Mouse (Mus musculus): ENCODE results near the gene Pheta1. TPM values are rescaled to one million over a fixed set of nuclear protein-coding genes. Genes with fewer than 3 reads are reported as not detected.

The Pheta1 gene
- polyA plus RNA-seq, 1 experiment = 9.9 TPM

GRCm38 (mm10) chr5:121820161-121820560 lies 28.6 kb upstream of the Pheta1 start:
- TF ChIP-seq POLR2A (IDR thresholded peaks at IDR 0.05; ENCODE audit: control insufficient read depth, low read depth, low read length) (no peak), CTCF (IDR thresholded peaks at IDR 0.05; ENCODE audit: control insufficient read depth, insufficient read depth, insufficient replicate concordance, low read depth, low read length) (no peak)
- no peaks in the 10 kb centered on the region for H3K36me3 ChIP-seq (ENCODE audit: control insufficient read depth, insufficient read depth, low read length)
- no peak overlapping the region for H3K27ac ChIP-seq (ENCODE audit: control insufficient read depth, insufficient read depth, low read depth, low read length)
- H3K27me3 ChIP-seq (ENCODE audit: control insufficient read depth, insufficient read depth, low read length) = no peaks in the 10 kb centered on the region
- no peaks in the 10 kb centered on the region for H3K4me1 ChIP-seq (ENCODE audit: control insufficient read depth, insufficient read depth, low read length)
- H3K4me3 ChIP-seq (ENCODE audit: control insufficient read depth, low read depth, low read length) = no peak overlapping the region

DNA sequence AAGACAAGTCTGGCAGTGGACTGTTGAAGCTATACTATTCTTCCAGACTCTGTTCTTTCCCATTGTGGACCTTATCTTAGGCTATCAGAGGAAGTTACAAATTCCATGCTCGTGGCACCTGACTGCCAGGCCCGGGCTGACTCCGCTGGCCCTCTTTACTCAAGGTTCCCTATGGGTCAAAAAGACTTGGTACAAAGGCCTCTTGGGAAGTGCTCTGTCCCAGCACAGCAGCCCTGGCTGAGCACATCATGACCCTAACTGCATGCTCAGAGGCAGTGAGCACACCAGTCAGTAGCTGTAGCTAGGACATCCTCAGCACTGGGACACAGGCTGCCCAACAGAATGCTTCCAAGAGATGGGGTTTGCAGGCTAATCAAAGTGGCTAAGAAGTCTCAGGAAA lies 28.1 kb upstream of the Pheta1 start:
- TF ChIP-seq CTCF (IDR thresholded peaks at IDR 0.05; ENCODE audit: control insufficient read depth, insufficient read depth, insufficient replicate concordance, low read depth, low read length) (no peak), POLR2A (IDR thresholded peaks at IDR 0.05; ENCODE audit: control insufficient read depth, low read depth, low read length) (no peak)
- H3K4me1 ChIP-seq (ENCODE audit: control insufficient read depth, insufficient read depth, low read length) = no peaks in the 10 kb centered on the region
- H3K27me3 ChIP-seq (ENCODE audit: control insufficient read depth, insufficient read depth, low read length) = no peaks in the 10 kb centered on the region
- no peaks in the 10 kb centered on the region for H3K36me3 ChIP-seq (ENCODE audit: control insufficient read depth, insufficient read depth, low read length)
- H3K27ac ChIP-seq (ENCODE audit: control insufficient read depth, insufficient read depth, low read depth, low read length) = no peak overlapping the region
- H3K4me3 ChIP-seq (ENCODE audit: control insufficient read depth, low read depth, low read length) = no peak overlapping the region

DNA sequence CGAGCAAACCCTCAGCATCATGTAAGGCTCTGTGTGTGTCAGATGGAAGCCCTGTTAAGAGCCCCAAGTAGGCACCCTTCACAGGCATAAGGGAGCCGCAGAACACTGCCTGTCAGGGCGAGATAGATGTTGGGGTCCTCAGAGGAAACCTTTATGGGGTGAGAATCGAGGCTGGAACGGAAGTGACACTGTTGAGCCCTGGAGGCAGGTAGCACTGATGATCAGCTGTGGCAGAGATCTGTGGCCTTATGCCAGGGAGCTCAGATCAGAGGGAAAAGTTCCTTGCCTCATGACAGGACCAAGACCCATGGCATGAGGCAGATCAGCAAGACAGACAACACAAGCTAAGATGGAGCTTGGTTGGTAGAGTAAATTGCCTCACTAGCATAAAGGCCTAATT lies 27.7 kb upstream of the Pheta1 start:
- no peaks in the 10 kb centered on the region for H3K27me3 ChIP-seq (ENCODE audit: control insufficient read depth, insufficient read depth, low read length)
- no peaks in the 10 kb centered on the region for H3K36me3 ChIP-seq (ENCODE audit: control insufficient read depth, insufficient read depth, low read length)
- no peaks in the 10 kb centered on the region for H3K4me1 ChIP-seq (ENCODE audit: control insufficient read depth, insufficient read depth, low read length)
- H3K27ac ChIP-seq (ENCODE audit: control insufficient read depth, insufficient read depth, low read depth, low read length) = no peak overlapping the region
- TF ChIP-seq CTCF (IDR thresholded peaks at IDR 0.05; ENCODE audit: control insufficient read depth, insufficient read depth, insufficient replicate concordance, low read depth, low read length) (no peak), POLR2A (IDR thresholded peaks at IDR 0.05; ENCODE audit: control insufficient read depth, low read depth, low read length) (no peak)
- H3K4me3 ChIP-seq (ENCODE audit: control insufficient read depth, low read depth, low read length) = no peak overlapping the region

DNA sequence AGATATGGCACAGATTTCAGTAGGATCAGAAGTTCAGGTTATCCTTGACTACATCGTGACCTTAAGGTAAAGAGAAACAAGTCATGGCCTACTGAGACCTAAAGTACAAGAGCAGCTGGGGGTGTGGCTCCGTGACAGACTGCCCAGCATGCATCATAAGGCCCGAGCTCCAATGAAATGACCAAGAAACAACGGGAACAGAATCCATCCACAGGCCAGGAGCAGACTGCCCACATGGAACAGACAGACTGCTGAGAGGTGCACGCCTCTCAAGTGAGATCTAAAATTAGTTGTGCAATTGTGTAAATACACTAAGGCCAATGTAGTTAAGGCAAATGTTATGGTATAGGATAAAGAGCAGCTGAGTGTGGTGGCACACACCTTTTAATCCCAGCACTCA lies 27.2 kb upstream of the Pheta1 start:
- Histone ChIP-seq H3K4me3 (ENCODE audit: control insufficient read depth, low read depth, low read length) (no peak overlapping the region), H3K27ac (ENCODE audit: control insufficient read depth, insufficient read depth, low read depth, low read length) (no peak overlapping the region), H3K27me3 (ENCODE audit: control insufficient read depth, insufficient read depth, low read length) (no peaks in the 10 kb centered on the region), H3K36me3 (ENCODE audit: control insufficient read depth, insufficient read depth, low read length) (no peaks in the 10 kb centered on the region), H3K4me1 (ENCODE audit: control insufficient read depth, insufficient read depth, low read length) (no peaks in the 10 kb centered on the region)
- TF ChIP-seq CTCF (IDR thresholded peaks at IDR 0.05; ENCODE audit: control insufficient read depth, insufficient read depth, insufficient replicate concordance, low read depth, low read length) (no peak), POLR2A (IDR thresholded peaks at IDR 0.05; ENCODE audit: control insufficient read depth, low read depth, low read length) (no peak)

DNA sequence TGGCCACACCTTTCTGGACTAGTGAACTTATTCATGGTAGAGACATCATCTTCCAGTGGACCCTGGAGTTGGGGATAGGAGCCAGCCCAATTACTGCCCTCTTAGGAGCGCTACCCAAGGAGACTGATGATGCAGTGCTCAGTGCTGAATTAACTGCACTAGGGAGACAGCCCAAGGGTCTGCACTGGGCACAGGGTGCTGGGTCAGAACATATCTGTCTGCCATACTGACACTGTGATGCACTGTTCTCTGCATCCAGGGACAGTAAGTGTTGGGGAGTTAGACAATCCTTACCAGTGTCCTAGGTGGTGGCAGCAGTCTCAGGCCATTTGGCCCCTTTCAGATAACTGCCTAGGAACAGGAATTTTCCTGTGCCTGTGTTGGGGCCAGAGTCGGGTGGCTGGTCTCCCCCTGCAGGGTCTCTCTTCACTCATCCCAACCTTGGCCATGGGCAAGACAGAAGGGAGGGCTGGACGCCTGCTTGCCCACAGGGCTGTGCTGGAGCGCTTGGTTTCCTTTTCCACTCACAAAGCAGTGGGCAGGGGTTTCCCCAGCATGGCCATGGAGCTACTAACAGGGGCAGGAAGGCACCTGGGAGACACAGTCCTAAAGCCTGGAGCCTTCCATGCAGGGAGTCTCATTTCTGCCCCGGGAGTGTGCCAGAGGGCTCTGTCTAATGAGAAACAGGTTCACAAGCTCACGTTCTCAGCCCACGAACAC lies 25.8 kb upstream of the Pheta1 start:
- no peak overlapping the region for H3K4me3 ChIP-seq (ENCODE audit: control insufficient read depth, low read depth, low read length)
- H3K4me1 ChIP-seq (ENCODE audit: control insufficient read depth, insufficient read depth, low read length) = peaks cover 1% of the 10 kb centered on the region; the same call in 1 of the 2 replicates
- TF ChIP-seq POLR2A (IDR thresholded peaks at IDR 0.05; ENCODE audit: control insufficient read depth, low read depth, low read length) (no peak), CTCF (IDR thresholded peaks at IDR 0.05; ENCODE audit: control insufficient read depth, insufficient read depth, insufficient replicate concordance, low read depth, low read length) (no peak)
- H3K36me3 ChIP-seq (ENCODE audit: control insufficient read depth, insufficient read depth, low read length) = no peaks in the 10 kb centered on the region
- no peaks in the 10 kb centered on the region for H3K27me3 ChIP-seq (ENCODE audit: control insufficient read depth, insufficient read depth, low read length)
- H3K27ac ChIP-seq (ENCODE audit: control insufficient read depth, insufficient read depth, low read depth, low read length) = no peak overlapping the region

DNA sequence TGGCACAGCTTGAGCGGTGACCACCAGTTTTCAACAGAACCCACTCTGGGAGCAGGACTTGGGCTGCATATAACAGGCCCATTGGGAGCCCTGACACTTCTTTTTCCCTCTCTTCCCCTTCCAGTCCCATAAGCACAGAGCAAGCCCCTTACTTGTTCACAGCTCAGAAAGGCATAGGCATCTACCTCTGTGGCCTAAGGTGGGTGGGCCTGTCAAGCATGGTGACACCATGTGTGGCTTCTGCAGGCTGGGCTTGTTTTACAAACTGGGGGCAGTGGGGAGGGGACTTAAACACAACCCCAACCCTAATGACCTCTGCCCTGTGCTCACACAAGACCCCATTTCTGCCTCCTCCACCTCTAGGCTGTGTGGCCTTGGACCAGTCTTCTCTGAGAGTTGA lies 25.1 kb upstream of the Pheta1 start:
- Histone ChIP-seq H3K27ac (ENCODE audit: control insufficient read depth, insufficient read depth, low read depth, low read length) (no peak overlapping the region), H3K27me3 (ENCODE audit: control insufficient read depth, insufficient read depth, low read length) (no peaks in the 10 kb centered on the region), H3K36me3 (ENCODE audit: control insufficient read depth, insufficient read depth, low read length) (no peaks in the 10 kb centered on the region), H3K4me3 (ENCODE audit: control insufficient read depth, low read depth, low read length) (no peak overlapping the region), H3K4me1 (ENCODE audit: control insufficient read depth, insufficient read depth, low read length) (peaks cover 6% of the 10 kb centered on the region)
- TF ChIP-seq POLR2A (IDR thresholded peaks at IDR 0.05; ENCODE audit: control insufficient read depth, low read depth, low read length) = no peak
- TF ChIP-seq CTCF (IDR thresholded peaks at IDR 0.05; ENCODE audit: control insufficient read depth, insufficient read depth, insufficient replicate concordance, low read depth, low read length) = no peak

- Histone ChIP-seq H3K36me3 (ENCODE audit: control insufficient read depth, insufficient read depth, low read length) (no peaks in the 10 kb centered on the region), H3K4me3 (ENCODE audit: control insufficient read depth, low read depth, low read length) (no peak overlapping the region), H3K27ac (ENCODE audit: control insufficient read depth, insufficient read depth, low read depth, low read length) (no peak overlapping the region), H3K27me3 (ENCODE audit: control insufficient read depth, insufficient read depth, low read length) (no peaks in the 10 kb centered on the region), H3K4me1 (ENCODE audit: control insufficient read depth, insufficient read depth, low read length) (peaks cover 10% of the 10 kb centered on the region)
- TF ChIP-seq CTCF (IDR thresholded peaks at IDR 0.05; ENCODE audit: control insufficient read depth, insufficient read depth, insufficient replicate concordance, low read depth, low read length) (no peak), POLR2A (IDR thresholded peaks at IDR 0.05; ENCODE audit: control insufficient read depth, low read depth, low read length) (no peak)
Measured at GRCm38 (mm10) chr5:121824121-121824520, 24.7 kb upstream of the Pheta1 start.
